Mouse (Mus musculus) liver, postnatal 0 days (tissue): Measurements from ENCODE around the gene Reep6. TPM values are rescaled to one million over a fixed set of nuclear protein-coding genes. Genes with fewer than 3 reads are reported as not detected.
A peak's percentile ranks its signal among the peaks of the same experiment; 100 is the strongest.

Experiments used
- ATAC-seq: fragments of 200-750 bp; cut with Nextera tagmentation; 2 replicates; pipeline ENCODE4 v1.8.0; 2017; ENCODE audit warnings: mild to moderate bottlenecking, moderate library complexity
- DNase-seq: peaks from one replicate; pipeline ENCODE4 v3.0.0-alpha.2; 2016
- H3K27ac ChIP-seq: fragments of 300-500 bp; sonication (generic); 2 replicates; pipeline ENCODE4 v1.5.1; 2014; ENCODE audit warnings: antibody characterized with exemption, moderate library complexity, mild to moderate bottlenecking, low read depth
- H3K27me3 ChIP-seq: fragments of 300-500 bp; sonication (generic); 2 replicates; pipeline ENCODE4 v1.6.1; 2014; ENCODE audit warnings: low read length, control low read depth, mixed read lengths; ENCODE audit not compliant: insufficient read depth
- H3K36me3 ChIP-seq: fragments of 300-500 bp; sonication (generic); replicated peaks from 2 replicates; pipeline ENCODE4 v1.6.1; 2014; ENCODE audit warnings: mild to moderate bottlenecking, control low read depth, low read length, moderate library complexity, mixed read lengths; ENCODE audit not compliant: insufficient read depth
- H3K4me1 ChIP-seq: fragments of 300-500 bp; sonication (generic); 2 replicates; pipeline ENCODE4 v1.6.1; 2014; ENCODE audit warnings: antibody characterized with exemption, mild to moderate bottlenecking, control low read depth; ENCODE audit not compliant: insufficient read depth
- H3K4me2 ChIP-seq: fragments of 300-500 bp; sonication (generic); 2 replicates; pipeline ENCODE4 v1.6.1; 2014; ENCODE audit warnings: low read depth, mild to moderate bottlenecking, low read length, moderate library complexity, mixed read lengths
- H3K4me3 ChIP-seq: fragments of 300-500 bp; sonication (generic); 2 replicates; pipeline ENCODE4 v1.5.1; 2014; ENCODE audit warnings: low read depth, low read length
- H3K9ac ChIP-seq: fragments of 300-500 bp; sonication (generic); replicated peaks from 2 replicates; pipeline ENCODE4 v1.6.1; 2014; ENCODE audit warnings: mild to moderate bottlenecking, moderate library complexity
- H3K9me3 ChIP-seq: fragments of 300-500 bp; sonication (generic); 2 replicates; pipeline ENCODE4 v1.6.1; 2016; ENCODE audit warnings: mild to moderate bottlenecking, control low read depth, low read length, mixed read lengths
- CTCF ChIP-seq: sonication (generic); IDR thresholded peaks from 2 replicates; pipeline ENCODE4 v1.5.1; 2016; ENCODE audit warnings: antibody characterized with exemption, low read depth
- EP300 ChIP-seq: IDR thresholded peaks from 2 replicates; pipeline ENCODE4 v1.6.1; 2016; ENCODE audit warnings: antibody characterized with exemption, low read depth, mild to moderate bottlenecking
- WGBS: fragments of 180-500 bp; shearing (Covaris S2); extraction: QIAGEN DNeasy Blood & Tissue Kit; methylation state at CpG from one replicate; pipeline ENCODE4 v1.1.7; 2014; ENCODE audit not compliant: insufficient replicate concordance; 5-methylcytosine and 5-hydroxymethylcytosine counted together
- polyA plus RNA-seq: library from polyadenylated mRNA; unstranded; fragments of >200 nt; fragmentation: Nextera tagmentation; extraction: Ambion mirVana; gene quantifications from 2 replicates; pipeline ENCODE4 v1.2.1, GENCODE M21; 2015

The Reep6 gene
- 167 and 174 TPM in 2 replicates for polyA plus RNA-seq

GRCm38 (mm10) chr10:80329273-80330081 lies at the start of gene Reep6, which contains the start of gene Pcsk4:
Reep6 (plus strand) TSS chr10:80329953.
Pcsk4 (minus strand) TSS chr10:80329498.
- WGBS: 6% methylated on average over 35 of the region's 36 CpGs
- Histone ChIP-seq H3K36me3 (0 out of 2 replicates have a peak, but pooled peaks cover under 1% of the 10 kb centered on the region), H3K27ac (peak within 1 kb of the TSS; percentile 97), H3K4me2 (peak within 1 kb of the TSS; percentile 94), H3K27me3 (no peaks in the 10 kb centered on the region), H3K9me3 (no peaks in the 10 kb centered on the region), H3K9ac (peak within 1 kb of the TSS; percentile 79), H3K4me1 (peaks cover 42% of the 10 kb centered on the region), H3K4me3 (peak within 1 kb of the TSS; percentile 59)
- ATAC-seq (peak; percentile 85), DNase-seq (peak; percentile 97)
- TF ChIP-seq CTCF (no peak), EP300 (no peak)

GRCm38 (mm10) chr10:80281304-80281703 lies 48.4 kb upstream of the Reep6 start:
- no peak overlapping the region for H3K4me2 ChIP-seq
- H3K9me3 ChIP-seq: no peaks in the 10 kb centered on the region
- ATAC-seq (peak; percentile 50), DNase-seq (no peak)
- H3K27me3 ChIP-seq: no peaks in the 10 kb centered on the region
- peaks cover 77% of the 10 kb centered on the region for H3K36me3 ChIP-seq
- no peak for TF ChIP-seq EP300
- no peak for TF ChIP-seq CTCF
- H3K27ac ChIP-seq: peak overlapping the region; percentile 59
- no peak overlapping the region for H3K4me3 ChIP-seq
- WGBS: 62% methylated on average over 7 of the region's 7 CpGs
- peaks cover 26% of the 10 kb centered on the region for H3K4me1 ChIP-seq
- no peak overlapping the region for H3K9ac ChIP-seq

GRCm38 (mm10) chr10:80281921-80282371 lies 47.8 kb upstream of the Reep6 start:
- 0 out of 2 replicates have a peak overlapping the region, but pooled peaks have one; percentile 30 for H3K9ac ChIP-seq
- peak; percentile 63 for DNase-seq
- H3K27me3 ChIP-seq: no peaks in the 10 kb centered on the region
- H3K4me2 ChIP-seq: no peak overlapping the region
- peak overlapping the region; percentile 59 for H3K27ac ChIP-seq
- WGBS: 61% methylated on average over 8 of the region's 8 CpGs
- TF ChIP-seq CTCF (no peak), EP300 (no peak)
- H3K36me3 ChIP-seq: peaks cover 80% of the 10 kb centered on the region
- H3K9me3 ChIP-seq: no peaks in the 10 kb centered on the region
- H3K4me3 ChIP-seq: no peak overlapping the region
- H3K4me1 ChIP-seq: peaks cover 26% of the 10 kb centered on the region
- peak; percentile 47 for ATAC-seq

- ATAC-seq: no peak
- 84% methylated on average over 20 of the region's 20 CpGs for whole genome bisulfite sequencing
- TF ChIP-seq CTCF: no peak
- no peak for TF ChIP-seq EP300
- DNase-seq: no peak
- no peak overlapping the region for H3K4me2 ChIP-seq
- H3K27me3 ChIP-seq: no peaks in the 10 kb centered on the region
- H3K4me1 ChIP-seq: peaks cover 26% of the 10 kb centered on the region
- H3K9ac ChIP-seq: peak overlapping the region; percentile 30; the same call in 1 of the 2 replicates
- H3K36me3 ChIP-seq: peaks cover 77% of the 10 kb centered on the region
- no peaks in the 10 kb centered on the region for H3K9me3 ChIP-seq
- peak overlapping the region; percentile 59 for H3K27ac ChIP-seq
- H3K4me3 ChIP-seq: no peak overlapping the region
These were observed 47.0 kb upstream of the Reep6 start for GRCm38 (mm10) chr10:80282481-80283441.

GRCm38 (mm10) chr10:80285222-80286070 lies 44.3 kb upstream of the Reep6 start:
- no peak for ATAC-seq
- no peak overlapping the region for H3K4me2 ChIP-seq
- peaks cover 58% of the 10 kb centered on the region for H3K36me3 ChIP-seq
- H3K4me3 ChIP-seq: no peak overlapping the region
- H3K9ac ChIP-seq: no peak overlapping the region
- no peaks in the 10 kb centered on the region for H3K27me3 ChIP-seq
- no peak for TF ChIP-seq CTCF
- no peak for TF ChIP-seq EP300
- WGBS: 82% methylated on average over 12 of the region's 15 CpGs
- H3K27ac ChIP-seq: no peak overlapping the region
- no peaks in the 10 kb centered on the region for H3K9me3 ChIP-seq
- DNase-seq: no peak
- H3K4me1 ChIP-seq: peaks cover 22% of the 10 kb centered on the region
